Mouse (Mus musculus) ES-E14 (cell line): Measurements from ENCODE around the gene Elfn2. TPM values are rescaled to one million over a fixed set of nuclear protein-coding genes. Genes with fewer than 3 reads are reported as not detected.

Source experiments
- DNase-seq: peaks from one replicate; pipeline ENCODE4 v3.0.0-alpha.2; 2013; ENCODE audit warnings: low read depth, low spot score
- H3K27ac ChIP-seq: 2 replicates; pipeline ENCODE4 v1.5.1; 2012; ENCODE audit warnings: low read depth, mild to moderate bottlenecking, low read length, moderate library complexity, mixed read lengths; ENCODE audit not compliant: poor library complexity, insufficient read depth, severe bottlenecking
- H3K36me3 ChIP-seq: 2 replicates; pipeline ENCODE4 v1.6.1; 2012; ENCODE audit warnings: mild to moderate bottlenecking, low read length, moderate library complexity, mixed read lengths; ENCODE audit not compliant: control insufficient read depth, poor library complexity, insufficient read depth, severe bottlenecking
- H3K4me1 ChIP-seq, 2 experiments: fragments of 150-350 bp in 1 of 2; sonication (generic) in 1 of 2; 2 replicates each; pipeline ENCODE4 v1.6.1; 2012; ENCODE audit warnings: low read length in 2 of 2, mild to moderate bottlenecking in 1 of 2, mixed read lengths in 1 of 2; ENCODE audit not compliant: control insufficient read depth in 2 of 2, insufficient read depth in 2 of 2, poor library complexity in 1 of 2
- H3K4me3 ChIP-seq, 2 experiments: fragments of 150-350 bp in 1 of 2; sonication (generic) in 1 of 2; 2 replicates each; pipeline ENCODE4 v1.5.1; 2012; ENCODE audit warnings: low read length in 2 of 2, low read depth in 1 of 2, mild to moderate bottlenecking in 1 of 2, mixed read lengths in 1 of 2; ENCODE audit not compliant: insufficient read depth in 1 of 2, poor library complexity in 1 of 2, severe bottlenecking in 1 of 2
- H3K9ac ChIP-seq: 2 replicates; pipeline ENCODE4 v1.6.1; 2012; ENCODE audit warnings: low read depth, mild to moderate bottlenecking, low read length, mixed read lengths; ENCODE audit not compliant: poor library complexity, insufficient read depth, severe bottlenecking
- H3K9me3 ChIP-seq: fragments of 150-350 bp; sonication (generic); 2 replicates; pipeline ENCODE4 v1.6.1; 2012; ENCODE audit warnings: low read depth, mild to moderate bottlenecking, low read length; ENCODE audit not compliant: control insufficient read depth, insufficient read depth
- CHD2 ChIP-seq: IDR thresholded peaks from 2 replicates; pipeline ENCODE4 v1.6.1; 2014; ENCODE audit warnings: mild to moderate bottlenecking, low read depth, low read length, inconsistent platforms
- HCFC1 ChIP-seq: IDR thresholded peaks from 2 replicates; pipeline ENCODE4 v1.6.1; 2012; ENCODE audit warnings: low read length, inconsistent platforms, borderline replicate concordance; ENCODE audit not compliant: insufficient read depth
- MAFK ChIP-seq: IDR thresholded peaks from 2 replicates; pipeline ENCODE4 v1.6.1; 2014; ENCODE audit warnings: mild to moderate bottlenecking, low read depth, low read length, inconsistent platforms; ENCODE audit not compliant: insufficient read depth
- ZC3H11A ChIP-seq: IDR thresholded peaks from 2 replicates; pipeline ENCODE4 v1.6.1; 2012; ENCODE audit warnings: low read depth, mild to moderate bottlenecking, inconsistent platforms, low read length, borderline replicate concordance
- ZNF384 ChIP-seq: IDR thresholded peaks from 2 replicates; pipeline ENCODE4 v1.6.1; 2012; ENCODE audit warnings: low read depth, low read length, inconsistent platforms
- in situ Hi-C, 2 experiments: fragments of 600-800 bp; cut with MboI; formaldehyde crosslinking; loops; one replicate each; pipeline ENCODE4 v1.15.1; 2025; ENCODE audit warnings: low sequenced_read_pairs in 2 of 2, inconsistent platforms in 1 of 2; ENCODE audit not compliant: unreplicated experiment in 2 of 2
- total RNA-seq: library from RNA; depleted of rRNA; stranded (reverse); fragments of 300-350 nt; gene quantifications from 2 replicates; pipeline ENCODE4 v1.2.3, GENCODE M21; 2012

Elfn2 gene
- total RNA-seq, 1 experiment = 0.09 TPM

GRCm38 (mm10) chr15:78644606-78645005 lies 74.0 kb downstream of the Elfn2 start:
- H3K27ac ChIP-seq = no peak overlapping the region
- in situ Hi-C loops = no loop called here
- TF ChIP-seq CHD2 (no peak), ZC3H11A (no peak), HCFC1 (no peak), MAFK (no peak), ZNF384 (no peak)
- no peak for DNase-seq
- no peaks in the 10 kb centered on the region for H3K36me3 ChIP-seq
- no peaks in the 10 kb centered on the region for H3K4me1 ChIP-seq
- H3K9ac ChIP-seq = no peak overlapping the region
- no peaks in the 10 kb centered on the region for H3K9me3 ChIP-seq
- H3K4me3 ChIP-seq = 0 out of 4 replicates have a peak overlapping the region, but pooled peaks of 1 of the 2 experiments have one; percentile 8

- in situ Hi-C loops = no loop called here
- Histone ChIP-seq H3K4me3 (no peak overlapping the region), H3K9me3 (no peaks in the 10 kb centered on the region), H3K9ac (no peak overlapping the region), H3K36me3 (no peaks in the 10 kb centered on the region), H3K4me1 (no peaks in the 10 kb centered on the region), H3K27ac (no peak overlapping the region)
- DNase-seq = no peak
- TF ChIP-seq CHD2 (no peak), ZNF384 (no peak; the same call in 1 of the 2 replicates), HCFC1 (no peak), MAFK (no peak), ZC3H11A (no peak)
Measured at GRCm38 (mm10) chr15:78643633-78644032, 74.9 kb downstream of the Elfn2 start.

GRCm38 (mm10) chr15:78635231-78635630 lies 83.3 kb downstream of the Elfn2 start:
- Histone ChIP-seq H3K4me1 (no peaks in the 10 kb centered on the region), H3K36me3 (no peaks in the 10 kb centered on the region), H3K9ac (no peak overlapping the region), H3K4me3 (no peak overlapping the region), H3K27ac (no peak overlapping the region), H3K9me3 (no peaks in the 10 kb centered on the region)
- no peak for DNase-seq
- in situ Hi-C loops = no loop called here
- no peak for TF ChIP-seq ZC3H11A
- TF ChIP-seq HCFC1 = no peak
- no peak for TF ChIP-seq ZNF384
- TF ChIP-seq CHD2 = no peak
- no peak for TF ChIP-seq MAFK

GRCm38 (mm10) chr15:78634095-78634737 lies 84.4 kb downstream of the Elfn2 start:
- Histone ChIP-seq H3K36me3 (no peaks in the 10 kb centered on the region), H3K9ac (no peak overlapping the region), H3K9me3 (no peaks in the 10 kb centered on the region), H3K27ac (no peak overlapping the region), H3K4me3 (no peak overlapping the region), H3K4me1 (no peaks in the 10 kb centered on the region)
- in situ Hi-C loops = no loop called here
- TF ChIP-seq HCFC1 (no peak), MAFK (no peak), ZC3H11A (no peak), ZNF384 (no peak), CHD2 (no peak)
- DNase-seq = peak; percentile 46
